Mouse (Mus musculus) 416B (cell line): ENCODE measurements around the gene Slc22a23.

Experiments
- DNase-seq: peaks from one replicate; pipeline ENCODE4 v3.0.0; 2011; ENCODE audit warnings: low read depth

Slc22a23 gene

DNA sequence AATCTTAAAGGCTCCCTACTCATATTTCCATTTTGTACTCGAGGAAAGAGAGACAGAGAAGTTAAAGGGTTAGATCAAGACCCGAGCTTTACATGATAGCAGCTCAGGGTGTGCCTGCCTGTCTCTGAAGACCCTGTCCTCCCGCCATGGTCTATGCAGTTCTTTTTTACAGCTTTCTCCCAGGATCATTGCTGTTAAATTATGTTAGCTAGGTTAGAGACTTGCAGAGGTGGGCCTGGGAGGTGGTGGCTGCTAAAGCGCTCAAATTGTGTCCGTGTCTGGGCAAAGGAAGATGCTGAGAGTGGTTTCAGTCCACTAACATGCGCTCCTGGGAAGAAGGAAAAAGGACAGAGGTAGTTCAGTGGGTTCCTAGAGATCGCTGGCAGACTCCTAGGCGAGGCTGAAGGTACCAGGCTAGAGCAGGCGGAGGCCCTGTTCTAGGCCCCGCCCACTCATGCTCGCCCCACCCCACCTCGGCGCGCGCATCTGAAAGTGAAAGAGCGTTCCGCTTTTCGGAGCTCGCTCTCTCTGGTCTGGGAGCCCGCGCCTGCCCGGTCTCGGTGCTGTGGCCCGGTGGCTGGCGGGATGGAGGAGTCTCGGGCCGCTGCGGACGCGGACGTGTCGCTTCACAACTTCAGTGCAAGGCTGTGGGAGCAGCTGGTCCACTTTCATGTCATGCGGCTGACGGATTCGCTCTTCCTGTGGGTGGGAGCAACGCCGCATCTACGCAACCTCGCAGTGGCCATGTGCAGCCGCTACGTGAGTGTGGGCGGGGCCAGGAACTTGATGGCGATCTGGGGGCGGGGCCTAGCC lies 182.3 kb downstream of the Slc22a23 start, which contains the start of gene Psmg4:
Gene Psmg4, plus strand, starts transcription at position 474 of the 813 bp plus-strand sequence.
- peak; percentile 94 for DNase-seq

DNA sequence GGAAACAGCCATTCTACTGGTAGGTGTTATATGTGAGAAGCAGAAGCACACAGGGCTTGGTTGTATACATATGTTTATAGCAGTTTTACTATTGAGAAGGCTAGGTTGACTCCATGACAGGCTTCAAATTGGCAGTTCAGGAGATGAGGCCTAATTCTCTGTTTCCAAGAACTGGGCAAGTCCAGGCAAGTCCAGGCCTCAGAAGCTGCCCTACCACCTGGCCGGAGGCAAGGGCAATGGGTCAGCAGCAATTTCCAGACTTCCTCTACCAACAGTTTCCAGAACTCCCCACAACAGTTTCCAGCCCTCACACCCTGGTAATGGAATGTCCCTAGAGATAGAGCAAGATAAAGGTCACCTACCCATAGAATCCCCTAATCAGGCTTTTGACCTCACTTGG lies 185.1 kb downstream of the Slc22a23 start:
- no peak for DNase-seq

GRCm38 (mm10) chr13:34157596-34158157 lies 187.3 kb downstream of the Slc22a23 start:
- no peak for DNase-seq

DNA sequence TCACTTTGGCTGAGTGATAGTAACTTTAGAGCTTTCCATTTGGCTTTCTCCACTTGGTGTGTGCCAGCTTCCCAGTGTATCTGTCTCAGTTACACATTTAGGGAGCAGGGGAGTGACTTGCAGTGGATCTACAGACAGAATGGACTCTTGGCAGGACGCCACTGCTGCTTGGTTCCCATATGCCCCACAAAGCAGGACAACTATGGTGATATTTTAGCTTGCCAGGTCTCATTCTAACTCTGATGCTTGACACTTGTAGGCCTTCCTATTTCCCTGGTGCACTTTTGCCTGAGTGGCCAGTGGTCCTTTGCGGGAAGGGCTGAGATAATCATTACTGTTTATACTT lies 188.2 kb downstream of the Slc22a23 start:
- no peak for DNase-seq

DNA sequence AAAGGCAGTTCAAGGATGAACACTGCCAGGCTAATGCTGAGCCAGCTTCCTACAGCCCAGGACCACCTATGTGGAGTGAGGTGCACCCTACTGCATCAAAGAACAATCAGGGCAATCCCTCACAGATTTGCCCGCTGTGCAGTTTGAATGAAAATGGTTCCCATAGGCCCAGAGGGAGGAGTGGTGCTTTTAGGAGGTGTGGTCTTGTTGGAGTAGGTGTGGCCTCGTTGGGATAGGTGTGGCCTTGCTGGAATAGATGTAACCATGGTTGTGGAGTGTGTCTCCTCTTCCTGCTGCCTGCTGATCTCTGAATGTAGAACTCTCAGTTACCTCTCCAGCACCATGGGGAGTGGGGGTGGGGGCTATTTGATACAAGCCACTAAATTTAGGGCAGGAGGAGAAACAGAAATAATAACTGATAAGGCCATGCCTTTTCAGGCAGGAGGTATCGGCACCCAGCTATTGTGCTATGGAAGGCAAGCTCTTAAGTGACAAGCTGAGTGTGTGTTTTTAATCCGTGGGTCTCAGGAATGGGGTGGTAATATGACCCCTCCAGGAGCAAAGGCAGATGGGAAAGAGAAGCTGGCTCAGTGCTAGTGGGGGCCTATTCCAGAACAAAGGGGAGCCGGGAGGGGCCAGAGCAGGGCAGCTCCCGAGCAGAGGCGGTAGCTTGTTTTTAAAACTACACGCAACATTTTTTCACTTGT lies 188.7 kb downstream of the Slc22a23 start:
- DNase-seq: peak; percentile 64

DNA sequence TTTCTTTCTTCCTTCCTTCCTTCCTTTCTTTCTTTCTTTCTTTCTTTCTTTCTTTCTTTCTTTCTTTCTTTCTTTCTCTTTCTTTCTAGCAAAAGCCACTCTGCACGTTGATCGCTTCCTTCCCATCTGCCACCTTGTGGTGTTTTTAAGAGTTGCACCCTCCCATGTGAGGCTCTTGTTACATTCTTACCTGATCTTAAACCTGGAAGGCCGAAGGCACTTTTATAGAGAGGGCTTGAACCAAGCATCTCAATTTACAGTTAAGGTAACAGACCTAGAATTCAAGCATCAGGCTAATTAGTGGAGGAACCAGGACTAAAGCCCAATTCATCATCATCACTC lies 190.1 kb downstream of the Slc22a23 start:
- peak; percentile 77 for DNase-seq

- DNase-seq: peak; percentile 88
Observed at GRCm38 (mm10) chr13:34154217-34154930, 190.6 kb downstream of the Slc22a23 start.

- DNase-seq: no peak
Observed at GRCm38 (mm10) chr13:34153254-34154011, 191.5 kb downstream of the Slc22a23 start.

GRCm38 (mm10) chr13:34152695-34153094 lies 192.3 kb downstream of the Slc22a23 start:
- DNase-seq: no peak

- DNase-seq: no peak
Observed at GRCm38 (mm10) chr13:34151425-34151824, 193.6 kb downstream of the Slc22a23 start.

DNA sequence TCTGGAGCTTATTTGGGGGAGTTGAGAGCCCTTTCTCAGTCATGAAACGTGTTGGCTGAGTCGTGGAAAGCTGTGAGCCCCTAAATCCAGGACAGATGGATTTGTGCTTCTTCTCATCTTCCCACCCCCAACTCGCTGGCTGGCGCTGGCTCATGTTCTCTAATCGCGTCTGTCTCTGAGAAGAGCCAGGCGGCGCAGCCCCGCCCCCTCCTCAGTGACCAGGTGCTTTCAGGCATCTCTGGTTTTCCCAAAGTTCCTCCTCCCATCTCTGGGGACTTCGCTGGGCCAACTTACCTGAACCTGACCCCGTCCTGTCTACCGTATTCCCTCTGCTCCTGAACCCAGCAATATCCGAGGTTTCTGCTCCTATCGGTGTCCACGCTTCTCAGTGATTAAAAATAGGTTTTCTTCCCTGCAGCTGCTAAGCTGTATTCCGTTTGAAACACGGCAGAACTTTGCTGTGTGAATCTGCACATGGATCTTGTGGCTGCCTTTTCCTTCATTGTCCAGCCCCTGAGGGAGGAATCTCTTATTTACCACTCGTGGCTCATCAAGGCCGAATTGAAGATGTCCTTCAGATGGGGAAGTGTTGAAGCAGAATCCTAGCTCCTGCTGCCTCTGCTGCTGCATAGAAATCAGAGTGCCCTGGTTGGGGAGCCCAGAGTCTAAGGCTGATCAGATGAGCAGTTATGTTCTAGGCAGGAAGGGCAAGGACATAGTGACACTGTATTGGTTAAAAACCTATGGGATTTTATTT lies 194.5 kb downstream of the Slc22a23 start:
- DNase-seq: no peak

DNA sequence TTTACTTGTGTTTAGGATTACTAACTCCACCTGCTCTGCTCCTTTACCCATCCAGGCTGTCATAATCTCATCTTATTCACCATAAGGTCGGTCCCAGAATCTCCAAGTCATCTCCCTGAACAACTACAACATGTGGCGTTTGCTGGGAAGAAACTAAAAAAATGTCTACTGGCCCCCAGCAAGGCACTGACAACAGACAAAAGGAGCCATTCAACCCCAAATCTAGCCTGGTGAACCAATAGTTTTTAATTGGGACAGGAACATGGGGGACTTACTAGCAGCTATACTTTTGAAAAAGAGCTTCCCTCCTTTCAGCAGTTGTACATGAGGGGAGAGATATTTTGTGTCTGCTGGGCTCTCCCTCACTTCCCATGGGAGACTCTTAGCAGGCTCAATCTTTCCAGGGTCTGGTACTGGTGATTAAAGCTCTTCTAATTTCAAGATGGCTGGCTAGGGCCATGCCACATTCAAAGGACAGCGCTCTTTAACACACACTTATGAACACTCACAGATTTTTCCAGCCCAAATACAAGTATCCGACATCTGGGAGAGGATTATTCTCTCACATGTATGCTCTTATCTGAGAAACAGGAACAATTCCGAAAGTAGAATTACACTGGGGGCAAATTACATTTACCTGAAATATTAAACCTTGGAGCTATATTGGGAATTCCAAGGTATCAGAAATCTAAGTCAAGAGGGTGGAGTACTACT lies 195.4 kb downstream of the Slc22a23 start:
- DNase-seq: no peak

DNA sequence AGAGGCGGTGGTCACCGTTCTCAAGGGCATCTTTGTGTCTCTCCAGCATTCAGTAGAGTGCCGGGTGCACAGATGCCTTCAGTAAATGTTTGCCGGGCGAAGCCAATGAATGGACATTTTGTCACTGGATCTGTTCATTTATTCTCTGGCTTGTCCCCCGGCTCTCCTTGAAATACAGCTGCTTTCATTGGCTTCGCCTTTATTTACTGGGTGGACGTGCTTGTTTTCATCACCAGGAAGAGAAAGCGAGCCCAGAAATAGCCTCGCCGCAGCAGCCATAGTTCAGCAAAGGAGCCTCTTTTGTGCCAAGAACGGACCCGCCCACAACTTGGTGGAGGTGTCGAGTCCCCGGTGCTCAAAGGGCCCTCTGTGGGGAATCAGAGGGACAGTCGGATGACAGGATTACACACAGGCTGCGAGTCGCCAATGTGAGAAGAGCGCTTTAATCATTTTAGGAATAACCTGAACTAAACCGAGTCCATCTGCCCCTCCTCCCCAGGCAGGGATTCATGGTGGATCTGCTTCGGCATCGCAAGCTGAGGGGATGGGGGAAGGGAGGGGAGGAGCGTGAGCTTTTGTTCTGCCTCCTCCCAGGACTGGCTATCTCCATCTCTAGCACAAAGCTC lies 196.1 kb downstream of the Slc22a23 start:
- no peak for DNase-seq

DNA sequence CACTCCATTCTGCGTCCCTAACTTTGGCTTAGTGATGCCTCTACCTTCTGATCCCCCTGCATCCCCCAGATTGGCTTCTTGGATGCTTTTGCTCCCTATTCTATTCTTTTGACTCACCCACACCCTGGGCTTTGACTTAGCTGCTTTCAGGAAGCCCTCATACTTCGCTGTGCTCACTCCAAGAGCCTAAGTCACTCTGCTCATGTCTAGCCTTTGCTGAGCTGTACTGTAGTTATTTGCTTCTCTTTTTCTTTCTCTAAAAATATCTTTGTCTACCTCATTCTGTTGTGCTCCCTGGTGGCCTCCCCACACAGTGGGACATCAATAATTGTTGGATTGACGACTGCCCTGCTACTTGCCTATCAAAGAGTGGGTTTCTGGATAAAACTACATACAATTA lies 196.8 kb downstream of the Slc22a23 start:
- no peak for DNase-seq

GRCm38 (mm10) chr13:34146916-34147315 lies 198.1 kb downstream of the Slc22a23 start:
- no peak for DNase-seq

- no peak for DNase-seq
Observed at GRCm38 (mm10) chr13:34143389-34143788, 201.6 kb downstream of the Slc22a23 start.

- DNase-seq: no peak
Observed at GRCm38 (mm10) chr13:34136605-34137004, 208.4 kb downstream of the Slc22a23 start.

DNA sequence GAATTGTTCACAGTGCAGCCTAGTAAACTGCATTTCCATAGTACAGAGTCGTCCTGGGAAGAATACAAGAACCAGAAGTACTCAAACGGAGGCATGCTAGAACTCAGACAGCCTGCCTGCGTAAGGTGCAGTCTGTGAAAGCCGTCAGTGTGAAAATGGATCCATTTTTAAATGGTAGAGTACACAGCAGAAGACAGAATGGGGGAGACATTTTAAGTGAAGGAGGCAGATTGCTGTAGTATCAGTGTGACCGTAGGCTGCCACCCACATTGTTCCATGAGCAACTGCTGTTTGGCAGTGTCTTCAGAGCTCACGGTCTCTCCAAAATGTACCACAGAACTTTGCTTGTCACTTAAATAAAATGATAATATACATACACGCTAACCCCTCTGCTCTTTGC lies 210.7 kb downstream of the Slc22a23 start:
- no peak for DNase-seq

DNA sequence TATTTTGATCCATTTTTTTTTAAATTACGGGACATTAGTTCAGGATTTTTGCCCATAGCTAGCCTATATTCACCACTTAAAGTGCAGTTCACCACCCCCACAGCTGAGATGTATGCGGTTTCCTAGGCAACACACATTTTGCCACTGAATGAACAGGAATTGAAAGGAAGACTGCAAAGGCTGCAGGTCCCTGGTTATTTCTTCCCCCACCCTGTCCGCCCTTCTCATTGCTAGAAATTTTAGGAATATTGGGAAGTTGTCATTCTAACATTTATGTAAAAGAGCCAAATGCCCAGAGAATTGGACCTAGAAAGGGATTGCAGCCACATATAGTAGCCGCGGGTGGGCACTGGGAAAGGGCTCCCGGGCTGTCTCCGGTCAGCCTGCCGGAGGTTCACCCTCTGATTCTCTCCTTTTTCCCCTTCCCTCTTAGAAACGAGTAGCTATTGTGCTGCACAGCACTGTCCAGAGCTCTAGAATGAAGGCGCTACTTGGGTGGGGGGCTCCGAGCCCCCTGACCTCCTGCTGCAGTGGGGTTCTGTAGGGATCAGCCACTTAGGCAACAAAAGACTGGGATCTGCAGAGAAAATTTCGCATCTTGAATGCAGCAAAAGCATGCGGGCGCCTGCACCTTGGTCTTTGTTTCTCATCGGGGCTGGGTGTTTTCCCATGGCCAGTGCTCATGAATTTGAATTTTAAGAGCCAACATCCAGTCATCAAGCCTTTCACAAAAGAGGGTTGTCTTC lies 211.5 kb downstream of the Slc22a23 start:
- DNase-seq: no peak
